Mouse (Mus musculus): ENCODE measurements around the gene Zfp345. TPM values are rescaled to one million over a fixed set of nuclear protein-coding genes. Genes with fewer than 3 reads are reported as not detected.

Zfp345 gene
- polyA plus RNA-seq, 1 experiment from 2014 or later, result 0.16 TPM

Other genes starting within 250 kb of the Zfp345 start
- gene Gm21994, start 229.5 kb downstream of the Zfp345 start, polyA plus RNA-seq (2015; fragmentation: Nextera tagmentation; extraction: Ambion mirVana), result 5.7 and 6.0 TPM in 2 replicates
- 0.06 TPM in 1 of 2 replicates, not detected in the other for gene Gm14124, start 227.6 kb downstream of the Zfp345 start, polyA plus RNA-seq (2015; fragmentation: Nextera tagmentation; extraction: Ambion mirVana)
- gene Gm10130, start 161.4 kb downstream of the Zfp345 start, polyA plus RNA-seq (2015; fragmentation: Nextera tagmentation; extraction: Ambion mirVana), result 4.2 and 6.0 TPM in 2 replicates
- 8.5 and 9.4 TPM in 2 replicates for gene 3300002I08Rik, start 122.3 kb downstream of the Zfp345 start, polyA plus RNA-seq (2015; fragmentation: Nextera tagmentation; extraction: Ambion mirVana)
- gene Zfp442, start 33.6 kb downstream of the Zfp345 start, polyA plus RNA-seq (2015; fragmentation: Nextera tagmentation; extraction: Ambion mirVana), result 10.8 and 11.5 TPM in 2 replicates
- gene Cst7, start 85.3 kb upstream of the Zfp345 start, polyA plus RNA-seq (2015; fragmentation: Nextera tagmentation; extraction: Ambion mirVana), result 0.27 TPM in 1 of 2 replicates, not detected in the other
- 55.4 and 58.0 TPM in 2 replicates for gene Apmap, start 123.5 kb upstream of the Zfp345 start, polyA plus RNA-seq (2015; fragmentation: Nextera tagmentation; extraction: Ambion mirVana)
- gene Acss1, start 183.4 kb upstream of the Zfp345 start, polyA plus RNA-seq (2015; fragmentation: Nextera tagmentation; extraction: Ambion mirVana), result 14.5 and 15.7 TPM in 2 replicates
- gene Vsx1, start 204.3 kb upstream of the Zfp345 start, polyA plus RNA-seq (2015; fragmentation: Nextera tagmentation; extraction: Ambion mirVana), result not detected in 2 replicates

All from kidney, embryonic 16.5 days (tissue).